Mouse (Mus musculus): ENCODE data around the gene Katnb1. TPM values are rescaled to one million over a fixed set of nuclear protein-coding genes. Genes with fewer than 3 reads are reported as not detected.

The Katnb1 gene
- 10.7 and 20.5 TPM in 2 replicates for total RNA-seq (2014; rRNA removed; ENCODE audit: low replicate concordance)
- 8.2 and 10.2 TPM in 2 replicates for polyA plus RNA-seq (2015; fragmentation: Nextera tagmentation; extraction: Ambion mirVana)

DNA sequence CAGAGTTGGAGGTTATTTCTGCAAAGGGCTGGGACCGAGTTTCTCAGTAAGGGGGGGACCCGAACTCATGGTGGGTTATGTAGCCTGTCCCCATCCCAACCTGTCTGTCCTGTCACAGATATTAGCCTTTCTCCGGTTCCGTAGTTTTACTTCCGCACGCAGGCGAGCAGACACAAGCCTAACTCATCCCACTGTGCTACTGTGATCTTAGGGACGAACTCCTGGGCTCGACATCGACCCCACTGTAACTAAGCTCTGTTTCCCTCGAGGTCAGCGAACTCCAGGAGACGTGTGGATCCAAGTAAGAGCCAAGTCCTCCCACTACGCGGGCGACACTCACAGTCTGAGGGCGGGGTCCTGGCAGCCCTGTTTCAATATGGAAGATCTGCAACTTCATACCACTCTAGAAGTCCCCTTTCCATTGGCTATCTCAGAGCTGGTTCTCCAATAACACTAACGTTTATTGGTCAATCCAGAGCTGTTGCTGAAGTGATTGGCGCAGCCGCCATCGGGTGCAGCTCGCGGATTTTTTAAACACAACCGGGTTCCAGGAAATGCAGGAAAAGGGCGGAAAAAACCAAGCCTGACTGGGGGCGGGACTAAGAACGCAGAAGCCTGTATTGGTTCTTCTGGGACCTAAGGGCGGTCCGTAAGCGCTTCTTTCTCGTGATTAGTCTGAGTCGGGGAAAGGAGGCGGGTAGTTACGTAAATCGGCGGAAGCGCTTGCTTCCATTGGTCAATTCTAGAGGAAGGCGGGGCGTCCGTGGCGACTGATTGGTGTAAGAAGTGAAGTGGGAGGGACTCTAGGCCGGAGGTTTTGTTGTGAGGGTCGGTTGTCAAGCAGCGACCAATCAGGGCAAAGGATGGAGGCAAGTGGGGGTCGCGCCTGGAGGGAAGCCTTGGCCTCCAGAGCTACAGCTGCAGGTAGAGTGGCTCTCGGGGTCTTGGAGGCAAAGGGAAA is at the start of gene Katnb1:
Gene Katnb1, plus strand, starts transcription at position 806 of the 961 bp plus-strand sequence.
- H3K4me1 ChIP-seq (ENCODE audit: control insufficient read depth, insufficient read depth) = peaks cover 6% of the 10 kb centered on the region; the same call in 1 of the 2 replicates
- no peaks in the 10 kb centered on the region for H3K9me3 ChIP-seq (replicated peaks; ENCODE audit: control insufficient read depth, low read length)
- no peaks in the 10 kb centered on the region for H3K27me3 ChIP-seq (ENCODE audit: control insufficient read depth, insufficient read depth, low read length)
- DNase-seq (ENCODE audit: low spot score) (peak; percentile 100), ATAC-seq (ENCODE audit: insufficient read depth, low read depth) (peak; percentile 96)
- peaks cover 15% of the 10 kb centered on the region for H3K36me3 ChIP-seq (replicated peaks; ENCODE audit: control insufficient read depth, insufficient read depth, low read length)
- H3K4me3 ChIP-seq (ENCODE audit: low read depth, low read length) = peak within 1 kb of the TSS; percentile 75
- WGBS = under 1% methylated on average over 47 of the region's 47 CpGs
- peak within 1 kb of the TSS; percentile 87 for H3K4me2 ChIP-seq (ENCODE audit: low read depth, low read length)
- peak; percentile 100 for TF ChIP-seq EP300 (IDR thresholded peaks at IDR 0.05; ENCODE audit: low read depth)
- TF ChIP-seq CTCF (IDR thresholded peaks at IDR 0.05; ENCODE audit: low read depth) = no peak
- H3K27ac ChIP-seq (ENCODE audit: low read depth) = peak within 1 kb of the TSS; percentile 89
- H3K9ac ChIP-seq (replicated peaks; ENCODE audit: low read depth, low read length) = peak within 1 kb of the TSS; percentile 70

DNA sequence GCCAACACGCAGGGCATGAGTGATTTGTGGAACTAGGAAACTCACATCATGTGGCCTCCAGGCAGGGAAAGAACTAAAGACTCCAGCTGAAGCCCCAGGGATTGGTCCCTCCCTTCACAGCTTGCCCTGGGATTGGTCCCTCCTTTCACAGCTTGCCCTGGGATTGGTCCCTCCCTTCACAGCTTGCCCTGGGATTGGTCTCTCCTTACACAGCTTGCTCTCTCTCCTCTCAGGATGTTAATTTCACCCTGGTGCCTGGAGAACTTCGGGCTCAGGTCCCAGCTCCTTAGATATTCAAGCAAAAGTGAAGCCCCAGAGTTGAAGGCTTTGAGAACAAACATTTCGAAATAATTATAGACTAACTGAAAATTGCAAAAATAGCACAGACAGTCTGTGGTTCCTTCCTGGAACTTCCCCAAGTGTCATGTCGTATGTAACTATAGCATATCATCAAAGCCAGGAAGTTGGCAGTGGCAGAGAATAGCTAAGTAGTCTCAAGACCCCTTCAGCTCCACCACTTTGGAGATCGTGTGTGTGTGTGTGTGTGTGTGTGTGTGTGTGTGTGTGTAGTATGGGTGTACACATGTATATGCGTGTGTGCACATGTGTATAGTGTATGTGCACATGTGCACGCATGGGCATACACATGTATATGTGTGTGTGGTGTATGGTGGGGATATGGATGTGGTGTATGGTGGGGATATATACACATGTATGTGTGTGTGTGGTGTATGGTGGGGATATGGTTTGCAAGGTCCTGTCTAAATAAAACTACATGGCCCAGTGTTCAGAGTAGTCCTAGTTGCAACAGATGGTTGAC is 43.7 kb upstream of the Katnb1 start:
- H3K4me3 ChIP-seq (ENCODE audit: low read depth, low read length) = no peak overlapping the region
- no peak overlapping the region for H3K27ac ChIP-seq (ENCODE audit: low read depth)
- no peak; the same call in 1 of the 2 replicates for ATAC-seq (ENCODE audit: insufficient read depth, low read depth)
- H3K9ac ChIP-seq (replicated peaks; ENCODE audit: low read depth, low read length) = no peak overlapping the region
- peak; percentile 47 for DNase-seq (ENCODE audit: low spot score)
- H3K36me3 ChIP-seq (replicated peaks; ENCODE audit: control insufficient read depth, insufficient read depth, low read length) = no peaks in the 10 kb centered on the region
- H3K4me2 ChIP-seq (ENCODE audit: low read depth, low read length) = no peak overlapping the region
- TF ChIP-seq EP300 (IDR thresholded peaks at IDR 0.05; ENCODE audit: low read depth) (no peak), CTCF (IDR thresholded peaks at IDR 0.05; ENCODE audit: low read depth) (no peak)
- H3K9me3 ChIP-seq (replicated peaks; ENCODE audit: control insufficient read depth, low read length) = no peaks in the 10 kb centered on the region
- H3K27me3 ChIP-seq (ENCODE audit: control insufficient read depth, insufficient read depth, low read length) = no peaks in the 10 kb centered on the region
- no peaks in the 10 kb centered on the region for H3K4me1 ChIP-seq (ENCODE audit: control insufficient read depth, insufficient read depth)
- WGBS = 53% methylated on average over 7 of the region's 7 CpGs

DNA sequence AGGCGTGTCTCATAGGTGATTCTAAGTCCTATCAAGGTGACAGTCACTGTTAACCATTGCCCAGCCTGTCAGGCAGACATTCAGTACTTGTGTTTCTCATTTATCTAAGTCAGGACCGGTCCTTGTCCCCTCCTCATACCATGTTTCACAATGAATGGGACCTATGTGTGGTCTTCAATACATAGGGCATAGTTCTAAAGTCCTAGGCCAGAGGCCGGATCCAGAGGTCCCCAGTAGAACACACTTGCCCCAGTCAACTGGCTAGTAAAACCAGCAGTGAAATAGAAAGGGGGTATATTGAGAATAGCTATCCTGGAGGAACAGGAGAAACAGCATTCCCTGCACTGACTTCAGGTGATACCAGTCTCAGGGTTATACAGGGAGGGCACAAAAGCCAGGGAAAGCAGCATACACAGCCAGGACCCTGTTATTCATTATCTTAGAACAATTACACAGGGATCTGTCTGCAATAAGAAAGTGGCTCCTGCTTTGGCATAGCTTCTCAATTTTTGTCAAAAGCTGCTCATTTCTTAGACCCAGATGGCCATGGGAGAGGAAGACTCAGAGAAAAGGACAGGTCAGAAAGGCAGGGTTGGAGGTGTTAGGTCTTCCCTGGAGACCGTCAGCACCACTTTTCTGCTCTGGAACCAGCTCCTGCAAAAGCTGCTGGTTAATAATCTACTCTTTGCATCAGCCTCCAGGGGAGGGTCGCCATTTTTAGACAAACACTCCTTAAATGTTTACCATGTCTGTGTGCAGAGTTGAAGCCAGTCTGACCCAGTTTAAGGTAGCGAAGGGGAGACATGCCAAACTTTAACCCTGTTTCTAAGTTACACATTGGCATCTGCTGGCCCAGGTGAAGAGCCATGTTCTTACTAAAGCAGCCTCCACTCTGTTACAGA is 38.9 kb upstream of the Katnb1 start:
- no peak for ATAC-seq (ENCODE audit: insufficient read depth, low read depth)
- TF ChIP-seq CTCF (IDR thresholded peaks at IDR 0.05; ENCODE audit: low read depth) (no peak), EP300 (IDR thresholded peaks at IDR 0.05; ENCODE audit: low read depth) (no peak)

DNA sequence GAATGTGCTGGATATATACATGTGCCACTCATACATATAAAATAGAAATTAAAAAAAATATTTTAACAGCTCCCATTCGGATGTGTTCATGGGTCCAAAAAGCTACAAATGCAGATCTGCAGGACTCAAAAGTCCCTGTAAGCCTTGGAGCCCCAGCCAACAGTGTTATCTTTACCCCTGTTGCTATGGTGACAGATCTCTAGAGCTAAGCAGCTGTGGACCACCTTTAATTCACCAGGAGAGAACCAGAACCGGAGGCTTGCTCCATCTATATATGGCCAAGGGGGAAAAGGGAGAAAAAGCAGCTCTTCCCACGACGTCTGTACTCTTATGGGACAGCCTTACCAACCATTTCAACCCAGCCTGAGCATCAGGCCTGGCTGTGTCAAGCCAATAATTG is 36.2 kb upstream of the Katnb1 start:
- WGBS = 59% methylated on average over 4 of the region's 4 CpGs
- Histone ChIP-seq H3K4me3 (ENCODE audit: low read depth, low read length) (no peak overlapping the region), H3K9me3 (replicated peaks; ENCODE audit: control insufficient read depth, low read length) (no peaks in the 10 kb centered on the region), H3K4me2 (ENCODE audit: low read depth, low read length) (no peak overlapping the region), H3K36me3 (replicated peaks; ENCODE audit: control insufficient read depth, insufficient read depth, low read length) (no peaks in the 10 kb centered on the region), H3K4me1 (ENCODE audit: control insufficient read depth, insufficient read depth) (peaks cover 3% of the 10 kb centered on the region; the same call in 1 of the 2 replicates), H3K27ac (ENCODE audit: low read depth) (no peak overlapping the region), H3K27me3 (ENCODE audit: control insufficient read depth, insufficient read depth, low read length) (no peaks in the 10 kb centered on the region), H3K9ac (replicated peaks; ENCODE audit: low read depth, low read length) (no peak overlapping the region)
- DNase-seq (ENCODE audit: low spot score) (no peak), ATAC-seq (ENCODE audit: insufficient read depth, low read depth) (no peak)
- TF ChIP-seq CTCF (IDR thresholded peaks at IDR 0.05; ENCODE audit: low read depth) (no peak), EP300 (IDR thresholded peaks at IDR 0.05; ENCODE audit: low read depth) (no peak)

More for the DNA sequence above, 38.9 kb upstream of the Katnb1 start:
- H3K27me3 ChIP-seq (ENCODE audit: control insufficient read depth, insufficient read depth, low read length) = no peaks in the 10 kb centered on the region
- H3K4me2 ChIP-seq (ENCODE audit: low read depth, low read length) = no peak overlapping the region
- no peak overlapping the region for H3K9ac ChIP-seq (replicated peaks; ENCODE audit: low read depth, low read length)
- no peak overlapping the region for H3K27ac ChIP-seq (ENCODE audit: low read depth)
- H3K9me3 ChIP-seq (replicated peaks; ENCODE audit: control insufficient read depth, low read length) = no peaks in the 10 kb centered on the region
- DNase-seq (ENCODE audit: low spot score) = no peak
- no peaks in the 10 kb centered on the region for H3K4me1 ChIP-seq (ENCODE audit: control insufficient read depth, insufficient read depth)
- WGBS = 65% methylated on average over 6 of the region's 6 CpGs
- no peak overlapping the region for H3K4me3 ChIP-seq (ENCODE audit: low read depth, low read length)
- H3K36me3 ChIP-seq (replicated peaks; ENCODE audit: control insufficient read depth, insufficient read depth, low read length) = no peaks in the 10 kb centered on the region
